Mouse (Mus musculus) brain, embryonic 14.5 days (tissue): ENCODE measurements around the gene Crlf1.

ENCODE experiments used
- CTCF ChIP-seq: fragments of 200-500 bp; IDR thresholded peaks from 2 replicates; pipeline ENCODE4 v1.5.1; 2012; ENCODE audit warnings: inconsistent platforms, mild to moderate bottlenecking, moderate library complexity, borderline replicate concordance; ENCODE audit not compliant: insufficient read depth, insufficient read length; ENCODE audit errors: extremely low read depth
- POLR2A ChIP-seq: fragments of 200-500 bp; IDR thresholded peaks from 2 replicates; pipeline ENCODE4 v1.6.1; 2012; ENCODE audit warnings: mild to moderate bottlenecking, inconsistent platforms, borderline replicate concordance; ENCODE audit not compliant: poor library complexity, insufficient read depth, insufficient read length, severe bottlenecking; ENCODE audit errors: extremely low read depth

- TF ChIP-seq CTCF (no peak), POLR2A (no peak)
Observed at GRCm38 (mm10) chr8:70492664-70493640, at the start of gene Crlf1.
